Mouse (Mus musculus) C2C12 (cell line): ENCODE data around the gene Pde7b.

Experiments
- CTCF ChIP-seq: IDR thresholded peaks from one replicate; pipeline ENCODE4 v1.5.1; 2011; ENCODE audit not compliant: control insufficient read depth, insufficient read depth, insufficient read length
- MAX ChIP-seq: IDR thresholded peaks from one replicate; pipeline ENCODE4 v1.6.1; 2011; ENCODE audit warnings: mild to moderate bottlenecking, control low read depth
- MYOD1 ChIP-seq: IDR thresholded peaks from one replicate; pipeline ENCODE4 v1.6.1; 2011; ENCODE audit warnings: low read depth; ENCODE audit not compliant: control insufficient read depth, insufficient read length

DNA sequence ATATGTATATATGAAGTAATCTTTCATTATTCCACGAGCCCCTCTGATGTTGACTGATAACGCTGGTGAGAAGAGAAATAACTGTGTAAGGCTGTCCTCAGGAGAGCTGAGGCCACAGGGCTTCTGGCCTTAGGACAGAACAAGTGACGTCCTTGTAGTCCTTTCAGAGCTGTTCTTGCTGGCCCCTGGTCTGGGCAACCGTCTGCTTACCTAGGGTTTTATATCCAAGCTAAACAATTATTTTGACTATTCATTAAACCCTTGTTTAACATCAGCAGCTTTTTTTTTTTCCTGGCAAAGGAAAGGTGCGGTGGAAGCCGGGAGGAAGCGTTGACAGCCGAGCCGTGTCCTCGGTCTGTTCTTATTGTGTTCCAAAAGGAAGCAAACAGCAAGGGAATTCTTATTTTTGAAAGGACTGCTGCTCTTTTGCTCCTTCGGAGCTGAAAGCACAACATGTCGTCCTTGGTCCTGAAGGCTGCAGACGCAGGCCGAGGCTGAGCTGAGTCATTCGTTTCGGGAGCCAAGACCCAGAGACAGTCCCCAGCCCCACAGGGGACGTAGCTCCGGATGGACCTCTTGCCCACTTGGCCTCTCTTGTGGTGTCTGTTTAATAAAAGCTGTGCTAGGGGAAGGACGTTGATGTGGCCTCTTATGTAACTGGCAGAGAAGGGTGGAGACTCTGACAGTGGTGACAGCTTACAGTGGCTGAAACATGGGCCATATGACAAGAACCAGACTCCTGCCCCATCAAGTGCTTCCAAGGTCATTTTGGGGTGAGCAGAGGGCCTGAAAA, 238.2 kb downstream of the Pde7b start:
- TF ChIP-seq CTCF (no peak), MYOD1 (no peak), MAX (no peak)
